Comparison of ENCODE assay signal across 11 mouse cellular contexts in genomic region chr17:46003717-46004481, GRCm38 (mm10). TPM values are rescaled to one million over a fixed set of nuclear protein-coding genes. Genes with fewer than 3 reads are reported as not detected.
A peak's percentile ranks its signal among the peaks of the same experiment; 100 is the strongest.
DNase-seq lines count a peak whose midpoint lies in the region; ATAC-seq lines count a peak whose summit lies in the region.
"Had no signal": no experiment of that assay in that cellular context is flagged by ENCODE, and none has a peak within 500 bp of the region (broad histone marks: within the 10 kb centered on the region; RNA-seq: fewer than 3 reads in every experiment).

No protein-coding gene starts in this region.

- H3K4me1 ChIP-seq in forebrain, embryonic 16.5 days (replicated peaks; ENCODE audit: control insufficient read depth, insufficient read depth, low read length), result no peaks in the 10 kb centered on the region
- H3K4me1 ChIP-seq: neural tube, embryonic 13.5 days had no signal

- no peaks in the 10 kb centered on the region for H3K36me3 ChIP-seq in forebrain, embryonic 16.5 days (ENCODE audit: control insufficient read depth, insufficient read depth)
- H3K36me3 ChIP-seq: neural tube, embryonic 13.5 days had no signal

- DNase-seq in gastrocnemius, postnatal 25 days, result peak; percentile 6
- DNase-seq in gastrocnemius, postnatal 14 days, result no peak
- DNase-seq in lung, adult 18-20 months, result peak; percentile 69 to 80
- no peak for DNase-seq in lung, postnatal 14 days
- DNase-seq in adrenal gland, postnatal 14 days, result peak; percentile 85
- DNase-seq: cerebellum, postnatal 25 days; thymus, adult 18-20 months had no signal

- no peaks in the 10 kb centered on the region for H3K9me3 ChIP-seq in forebrain, embryonic 16.5 days (ENCODE audit: control insufficient read depth, low read length)
- H3K9me3 ChIP-seq: neural tube, embryonic 13.5 days had no signal

- intact Hi-C loops in gastrocnemius, postnatal 14 days (cut with DNase I; ENCODE audit: low total_unique reads), result no loop called here

- H3K4me3 ChIP-seq in forebrain, embryonic 16.5 days (replicated peaks; ENCODE audit: low read length), result no peak overlapping the region
- H3K4me3 ChIP-seq: neural tube, embryonic 13.5 days had no signal

- H3K4me2 ChIP-seq in forebrain, embryonic 16.5 days (ENCODE audit: low read length), result no peak overlapping the region
- H3K4me2 ChIP-seq: neural tube, embryonic 13.5 days had no signal

- no peak overlapping the region for H3K9ac ChIP-seq in forebrain, embryonic 16.5 days (replicated peaks; ENCODE audit: low read depth, low read length)
- H3K9ac ChIP-seq: neural tube, embryonic 13.5 days had no signal

- no peaks in the 10 kb centered on the region for H3K27me3 ChIP-seq in forebrain, embryonic 16.5 days (replicated peaks; ENCODE audit: control insufficient read depth, insufficient read depth, low read length)
- H3K27me3 ChIP-seq: neural tube, embryonic 13.5 days had no signal

- 83% methylated on average over 15 of the region's 15 CpGs for WGBS in forebrain, embryonic 16.5 days

- no peak overlapping the region for H3K27ac ChIP-seq in forebrain, embryonic 16.5 days (ENCODE audit: low read length)
- H3K27ac ChIP-seq: neural tube, embryonic 13.5 days had no signal

- ATAC-seq in megakaryocyte, adult 5-6 weeks (ENCODE audit: poor library complexity, severe bottlenecking), result 0 out of 2 replicates have a peak, but pooled peaks have one; percentile 17
- no peak for ATAC-seq in forebrain, embryonic 16.5 days
- ATAC-seq in CD4-positive, CD25-positive, alpha-beta regulatory T cell, adult 4 months, result no peak

RNA-seq across cellular contexts. Expression of gene Vegfa, which starts 28.3 kb away (rescaled TPM):
- 100 to 1,000 TPM; 135 to 170 TPM for total RNA-seq in gastrocnemius, postnatal 25 days (2021)
- 10 to 100 TPM; 73.9 to 95.9 TPM for total RNA-seq in gastrocnemius, postnatal 14 days (2021)
- 422 and 438 TPM in 2 replicates for total RNA-seq in adrenal gland, postnatal 14 days (2021)
- 5.6 and 9.1 TPM in 2 replicates for total RNA-seq in megakaryocyte, adult 5-6 weeks (2015)
- total RNA-seq in megakaryocyte, adult 5-6 weeks (2017), result 4.8 and 11.4 TPM in 2 replicates
- 2.5 and 3.3 TPM in 2 replicates for polyA plus RNA-seq in forebrain, embryonic 16.5 days (2015; fragmentation: Nextera tagmentation; extraction: Ambion mirVana)
- not detected for polyA plus RNA-seq in CD4-positive, CD25-positive, alpha-beta regulatory T cell, adult 4 months (2017; shearing (Covaris generic))

Comparison
In these comparisons a context has a peak if more than half of its experiments do, and no peak if none do; other contexts are left out.
1. DNase-seq: peak in gastrocnemius, postnatal 25 days (single experiment), lung, adult 18-20 months (2 of 2) and adrenal gland, postnatal 14 days (single experiment); none in gastrocnemius, postnatal 14 days (single experiment) and lung, postnatal 14 days (single experiment).
2. RNA of gene Vegfa, which starts 28.3 kb away (total RNA-seq): 422 to 438 TPM in adrenal gland, postnatal 14 days, 135 to 170 TPM in gastrocnemius, postnatal 25 days and 73.9 to 95.9 TPM in gastrocnemius, postnatal 14 days; 4.8 to 11.4 TPM in megakaryocyte, adult 5-6 weeks; every median in the first group is over 4 times any median in the second.